Mouse (Mus musculus) erythroblast, adult 5-6 weeks (primary cell): Measurements from ENCODE around the gene Mdm1. TPM values are rescaled to one million over a fixed set of nuclear protein-coding genes. Genes with fewer than 3 reads are reported as not detected.

Source experiments
- ATAC-seq: replicated peaks from 2 replicates; pipeline ENCODE4 v1.8.0; 2016; ENCODE audit warnings: moderate number of reproducible peaks, mild to moderate bottlenecking, moderate TSS enrichment, inconsistent platforms; ENCODE audit not compliant: poor library complexity, low FRiP score, severe bottlenecking
- total RNA-seq, 2 experiments: library from RNA; stranded (forward) in 1 of 2; stranded (reverse) in 1 of 2; fragments of 150-400 nt in 1 of 2; fragments of 200-764, 138-1000 nt in 1 of 2; gene quantifications; 2 replicates each; pipeline versions ENCODE4 v1.2.3 to v1.2.4; 2015 to 2017; ENCODE audit warnings: low replicate concordance in 2 of 2

Mdm1 gene
- total RNA-seq (2015; ENCODE audit: low replicate concordance): 2.1 and 14.8 TPM in 2 replicates
- total RNA-seq (2017; ENCODE audit: low replicate concordance): 6.3 and 7.3 TPM in 2 replicates

- ATAC-seq: peak; percentile 99
Measured at GRCm38 (mm10) chr10:118141018-118141883, at the start of gene Mdm1. Mdm1 (plus strand) TSS chr10:118141811.

- no peak for ATAC-seq
Measured at GRCm38 (mm10) chr10:118092745-118093144, 48.9 kb upstream of the Mdm1 start.

GRCm38 (mm10) chr10:118093728-118094127 is 47.9 kb upstream of the Mdm1 start:
- no peak for ATAC-seq

- no peak for ATAC-seq
Measured at GRCm38 (mm10) chr10:118094853-118095252, 46.8 kb upstream of the Mdm1 start.

GRCm38 (mm10) chr10:118096223-118096622 is 45.4 kb upstream of the Mdm1 start:
- ATAC-seq: no peak

- ATAC-seq: no peak
Measured at GRCm38 (mm10) chr10:118097898-118098297, 43.7 kb upstream of the Mdm1 start.

GRCm38 (mm10) chr10:118100570-118100969 is 41.0 kb upstream of the Mdm1 start:
- ATAC-seq: no peak

GRCm38 (mm10) chr10:118101056-118101455 is 40.6 kb upstream of the Mdm1 start:
- ATAC-seq: no peak

- ATAC-seq: no peak; the same call in 1 of the 2 replicates
Measured at GRCm38 (mm10) chr10:118103020-118103666, 38.5 kb upstream of the Mdm1 start.

- ATAC-seq: no peak
Measured at GRCm38 (mm10) chr10:118103906-118104305, 37.7 kb upstream of the Mdm1 start.

- ATAC-seq: no peak
Measured at GRCm38 (mm10) chr10:118107031-118107430, 34.6 kb upstream of the Mdm1 start.

GRCm38 (mm10) chr10:118110006-118110920 is 31.3 kb upstream of the Mdm1 start:
- no peak for ATAC-seq

- ATAC-seq: no peak
Measured at GRCm38 (mm10) chr10:118110921-118111301, 30.7 kb upstream of the Mdm1 start.

- no peak for ATAC-seq
Measured at GRCm38 (mm10) chr10:118111621-118112020, 30.0 kb upstream of the Mdm1 start.

GRCm38 (mm10) chr10:118112294-118112893 is 29.2 kb upstream of the Mdm1 start:
- no peak for ATAC-seq

- ATAC-seq: no peak
Measured at GRCm38 (mm10) chr10:118113256-118113682, 28.3 kb upstream of the Mdm1 start.

GRCm38 (mm10) chr10:118114271-118114670 is 27.3 kb upstream of the Mdm1 start:
- no peak for ATAC-seq

GRCm38 (mm10) chr10:118116456-118116855 is 25.2 kb upstream of the Mdm1 start:
- no peak for ATAC-seq

- ATAC-seq: no peak
Measured at GRCm38 (mm10) chr10:118121047-118121936, 20.3 kb upstream of the Mdm1 start.
